Mouse (Mus musculus): ENCODE results near the gene Tmem185b. TPM values are rescaled to one million over a fixed set of nuclear protein-coding genes. Genes with fewer than 3 reads are reported as not detected.

The Tmem185b gene
- polyA plus RNA-seq, 1 experiment, result 9.9 TPM

DNA sequence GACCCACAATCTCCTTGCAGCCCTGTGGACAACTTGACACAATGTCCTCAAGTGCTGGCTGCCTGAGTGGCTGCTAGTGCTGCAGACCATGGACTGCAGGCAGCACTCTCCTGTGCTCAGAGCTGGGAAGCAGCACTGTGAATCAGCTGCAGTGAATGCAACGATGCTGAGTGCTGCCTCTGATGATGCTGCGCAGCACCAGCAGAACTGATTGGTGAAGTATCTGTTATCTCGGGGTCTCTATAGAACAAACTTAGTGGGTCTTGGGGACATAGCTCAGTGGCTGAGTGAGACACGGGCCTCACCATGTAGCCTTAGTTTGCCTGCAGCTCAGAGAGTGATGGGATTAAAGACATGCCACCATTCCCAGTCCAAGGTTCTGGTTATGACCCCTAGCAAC is 19.7 kb downstream of the Tmem185b start:
- no peak overlapping the region for H3K27ac ChIP-seq (ENCODE audit: control insufficient read depth, insufficient read depth, low read depth, low read length, poor library complexity)
- H3K4me3 ChIP-seq (replicated peaks; ENCODE audit: control insufficient read depth, low read depth, low read length), result no peak overlapping the region
- 87% methylated on average over 4 of the region's 4 CpGs for WGBS
- no peak for TF ChIP-seq CTCF (IDR thresholded peaks at IDR 0.05; ENCODE audit: control insufficient read depth, insufficient read depth, low read length)
- TF ChIP-seq POLR2A (IDR thresholded peaks at IDR 0.05; ENCODE audit: borderline replicate concordance, control insufficient read depth, low read depth, low read length), result no peak
- no peaks in the 10 kb centered on the region for H3K4me1 ChIP-seq (ENCODE audit: control insufficient read depth, insufficient read depth, low read length)

DNA sequence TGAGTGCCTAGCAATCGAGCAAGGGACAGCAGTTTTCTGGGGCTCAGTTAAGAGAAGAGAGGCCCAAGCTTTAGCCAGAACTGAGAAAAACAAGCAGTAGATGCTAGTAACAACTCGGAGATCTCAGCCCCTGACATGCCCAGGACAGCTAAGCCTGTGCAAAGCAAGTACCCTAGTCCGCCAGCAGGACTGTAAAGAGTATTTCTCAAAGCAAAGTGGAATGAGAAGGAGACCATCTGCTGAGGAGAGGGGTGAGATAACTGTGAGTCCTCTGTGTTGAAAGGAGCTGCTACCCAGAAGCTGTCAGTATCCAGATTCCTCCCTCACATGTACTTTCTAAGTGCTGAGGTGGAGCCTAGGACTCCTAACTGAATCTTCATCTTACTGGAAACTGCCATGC is 20.5 kb downstream of the Tmem185b start:
- 70% methylated on average over 3 of the region's 3 CpGs for WGBS
- no peak overlapping the region for H3K4me3 ChIP-seq (replicated peaks; ENCODE audit: control insufficient read depth, low read depth, low read length)
- H3K4me1 ChIP-seq (ENCODE audit: control insufficient read depth, insufficient read depth, low read length), result no peaks in the 10 kb centered on the region
- TF ChIP-seq POLR2A (IDR thresholded peaks at IDR 0.05; ENCODE audit: borderline replicate concordance, control insufficient read depth, low read depth, low read length) (no peak), CTCF (IDR thresholded peaks at IDR 0.05; ENCODE audit: control insufficient read depth, insufficient read depth, low read length) (no peak)
- no peak overlapping the region for H3K27ac ChIP-seq (ENCODE audit: control insufficient read depth, insufficient read depth, low read depth, low read length, poor library complexity)

- peak; percentile 43 for TF ChIP-seq CTCF (IDR thresholded peaks at IDR 0.05; ENCODE audit: control insufficient read depth, insufficient read depth, low read length)
- TF ChIP-seq POLR2A (IDR thresholded peaks at IDR 0.05; ENCODE audit: borderline replicate concordance, control insufficient read depth, low read depth, low read length), result no peak
- Histone ChIP-seq H3K4me3 (replicated peaks; ENCODE audit: control insufficient read depth, low read depth, low read length) (no peak overlapping the region), H3K27ac (ENCODE audit: control insufficient read depth, insufficient read depth, low read depth, low read length, poor library complexity) (no peak overlapping the region), H3K4me1 (ENCODE audit: control insufficient read depth, insufficient read depth, low read length) (no peaks in the 10 kb centered on the region)
- 67% methylated on average over 7 of the region's 7 CpGs for WGBS
Observed at GRCm38 (mm10) chr1:119548668-119549326, 22.8 kb downstream of the Tmem185b start.

DNA sequence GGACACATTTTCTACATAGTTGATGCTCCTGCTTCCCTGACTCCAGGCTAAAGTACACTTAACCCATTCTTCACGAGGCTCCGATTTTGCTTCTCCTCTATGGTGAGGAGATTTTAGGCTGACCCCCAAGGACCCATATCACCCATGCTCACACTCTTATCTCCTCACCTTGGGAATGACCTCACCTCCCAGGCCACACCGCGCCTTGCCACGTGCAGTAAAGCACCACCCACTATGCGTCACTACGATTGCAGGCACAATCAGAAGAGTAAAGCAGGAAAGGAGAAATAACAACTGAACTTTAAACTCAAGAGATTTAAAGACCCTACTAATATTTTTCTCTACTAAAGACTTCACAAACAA is 23.3 kb downstream of the Tmem185b start:
- Histone ChIP-seq H3K4me3 (replicated peaks; ENCODE audit: control insufficient read depth, low read depth, low read length) (no peak overlapping the region), H3K4me1 (ENCODE audit: control insufficient read depth, insufficient read depth, low read length) (no peaks in the 10 kb centered on the region), H3K27ac (ENCODE audit: control insufficient read depth, insufficient read depth, low read depth, low read length, poor library complexity) (no peak overlapping the region)
- WGBS, result 88% methylated on average over 7 of the region's 7 CpGs
- TF ChIP-seq POLR2A (IDR thresholded peaks at IDR 0.05; ENCODE audit: borderline replicate concordance, control insufficient read depth, low read depth, low read length) (no peak), CTCF (IDR thresholded peaks at IDR 0.05; ENCODE audit: control insufficient read depth, insufficient read depth, low read length) (no peak; the same call in 1 of the 2 replicates)

DNA sequence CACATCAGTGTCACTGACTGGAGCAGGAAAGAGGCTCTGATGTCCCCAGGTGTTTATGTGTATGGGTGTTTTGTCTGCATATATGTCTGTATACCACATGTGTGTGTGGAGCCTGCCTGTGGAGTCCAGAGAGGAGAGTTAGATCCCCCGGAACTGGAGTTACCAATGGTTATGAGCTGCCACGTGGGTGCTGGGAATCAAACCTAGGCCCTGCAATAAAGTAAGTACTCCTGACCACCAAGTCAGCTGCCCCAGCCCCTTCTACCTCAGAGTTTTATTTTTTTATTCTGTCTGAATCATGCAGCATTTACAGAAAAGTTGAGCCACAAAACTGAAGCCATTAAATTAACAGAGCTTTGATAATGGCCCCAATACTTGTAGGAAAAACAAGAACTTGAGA is 24.1 kb downstream of the Tmem185b start:
- H3K4me3 ChIP-seq (replicated peaks; ENCODE audit: control insufficient read depth, low read depth, low read length), result no peak overlapping the region
- 83% methylated on average over 2 of the region's 2 CpGs for WGBS
- TF ChIP-seq CTCF (IDR thresholded peaks at IDR 0.05; ENCODE audit: control insufficient read depth, insufficient read depth, low read length), result no peak

GRCm38 (mm10) chr1:119551651-119552050 is 25.7 kb downstream of the Tmem185b start:
- 83% methylated on average over 1 of the region's 1 CpGs for WGBS
- no peak overlapping the region for H3K27ac ChIP-seq (ENCODE audit: control insufficient read depth, insufficient read depth, low read depth, low read length, poor library complexity)
- H3K4me3 ChIP-seq (replicated peaks; ENCODE audit: control insufficient read depth, low read depth, low read length), result no peak overlapping the region
- H3K4me1 ChIP-seq (ENCODE audit: control insufficient read depth, insufficient read depth, low read length), result no peaks in the 10 kb centered on the region
- TF ChIP-seq POLR2A (IDR thresholded peaks at IDR 0.05; ENCODE audit: borderline replicate concordance, control insufficient read depth, low read depth, low read length) (no peak), CTCF (IDR thresholded peaks at IDR 0.05; ENCODE audit: control insufficient read depth, insufficient read depth, low read length) (no peak)

More for the DNA sequence above, 24.1 kb downstream of the Tmem185b start:
- no peaks in the 10 kb centered on the region for H3K4me1 ChIP-seq (ENCODE audit: control insufficient read depth, insufficient read depth, low read length)
- H3K27ac ChIP-seq (ENCODE audit: control insufficient read depth, insufficient read depth, low read depth, low read length, poor library complexity), result no peak overlapping the region

DNA sequence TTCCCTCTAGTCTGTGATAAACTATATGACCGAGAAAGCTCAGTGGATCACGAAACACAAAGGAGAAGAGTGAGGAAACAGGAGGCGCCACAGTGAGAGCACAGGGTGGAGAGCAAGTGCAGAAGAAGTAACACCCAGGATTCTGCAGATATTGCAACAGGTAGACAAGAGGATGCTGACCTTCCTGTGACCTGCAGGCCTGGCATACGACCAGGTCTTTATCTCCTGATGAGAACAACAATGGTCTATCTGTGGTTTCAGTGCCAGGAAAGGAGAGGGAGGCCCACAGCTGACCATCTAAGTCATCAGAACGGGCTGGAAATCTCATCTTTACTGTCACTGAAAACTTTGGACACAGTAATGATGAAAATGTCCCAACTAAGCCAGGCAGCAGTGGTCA is 29.7 kb downstream of the Tmem185b start:
- Histone ChIP-seq H3K4me3 (replicated peaks; ENCODE audit: control insufficient read depth, low read depth, low read length) (no peak overlapping the region), H3K4me1 (ENCODE audit: control insufficient read depth, insufficient read depth, low read length) (no peaks in the 10 kb centered on the region), H3K27ac (ENCODE audit: control insufficient read depth, insufficient read depth, low read depth, low read length, poor library complexity) (no peak overlapping the region)
- no peak for TF ChIP-seq CTCF (IDR thresholded peaks at IDR 0.05; ENCODE audit: control insufficient read depth, insufficient read depth, low read length)
- no peak for TF ChIP-seq POLR2A (IDR thresholded peaks at IDR 0.05; ENCODE audit: borderline replicate concordance, control insufficient read depth, low read depth, low read length)
- 60% methylated on average over 5 of the region's 5 CpGs for WGBS

- Histone ChIP-seq H3K4me1 (ENCODE audit: control insufficient read depth, insufficient read depth, low read length) (no peaks in the 10 kb centered on the region), H3K4me3 (replicated peaks; ENCODE audit: control insufficient read depth, low read depth, low read length) (no peak overlapping the region), H3K27ac (ENCODE audit: control insufficient read depth, insufficient read depth, low read depth, low read length, poor library complexity) (no peak overlapping the region)
- TF ChIP-seq POLR2A (IDR thresholded peaks at IDR 0.05; ENCODE audit: borderline replicate concordance, control insufficient read depth, low read depth, low read length), result no peak
- no peak for TF ChIP-seq CTCF (IDR thresholded peaks at IDR 0.05; ENCODE audit: control insufficient read depth, insufficient read depth, low read length)
- WGBS, result 85% methylated on average over 4 of the region's 4 CpGs
Observed at GRCm38 (mm10) chr1:119557641-119558395, 31.9 kb downstream of the Tmem185b start.
